Mouse (Mus musculus) frontal cortex, postnatal 36 days (tissue): ENCODE data around the gene Olfr474.
"Not testable (repeated sequence)": the region's sequence is repeated elsewhere in the genome, so short reads cannot be mapped to it uniquely, and the experiment has no call there.

Source experiments
- DNase-seq, 2 experiments: peaks; one replicate each; pipeline ENCODE4 v3.0.0; 2022; ENCODE audit warnings: low spot score in 2 of 2

Olfr474 gene

GRCm38 (mm10) chr7:107954343-107954742 lies at the start of gene Olfr474:
Gene Olfr474 (plus strand): TSS chr7:107954643.
- no peak for DNase-seq

- no peak for DNase-seq
Observed at GRCm38 (mm10) chr7:107930146-107930545, 24.3 kb upstream of the Olfr474 start, which contains the start of gene Olfr473. Gene Olfr473 (plus strand): TSS chr7:107930446.

- DNase-seq: not testable (repeated sequence)
Observed at GRCm38 (mm10) chr7:107952539-107952938, 1.9 kb upstream of the Olfr474 start.

- no peak for DNase-seq
Observed at GRCm38 (mm10) chr7:107964503-107964902, 10.1 kb downstream of the Olfr474 start, which contains the start of gene Olfr476. Gene Olfr476 (plus strand): TSS chr7:107964803.

GRCm38 (mm10) chr7:107986393-107986792 lies 31.9 kb downstream of the Olfr474 start, which contains the start of gene Olfr477:
Gene Olfr477 (plus strand): TSS chr7:107986693.
- no peak for DNase-seq
